Mouse (Mus musculus) small intestine, adult 2 months (tissue): ENCODE measurements around the gene Rsc1a1. TPM values are rescaled to one million over a fixed set of nuclear protein-coding genes. Genes with fewer than 3 reads are reported as not detected.

ENCODE experiments used
- H3K27ac ChIP-seq: fragments of 200-500 bp; 2 replicates; pipeline ENCODE4 v1.5.1; 2012; ENCODE audit warnings: low read depth, low read length, control low read depth, inconsistent platforms; ENCODE audit not compliant: insufficient read depth
- H3K27me3 ChIP-seq: fragments of 200-500 bp; 2 replicates; pipeline ENCODE4 v1.6.1; 2012; ENCODE audit warnings: mild to moderate bottlenecking, moderate library complexity, low read length, inconsistent platforms; ENCODE audit not compliant: control insufficient read depth, insufficient read depth
- H3K36me3 ChIP-seq: fragments of 200-500 bp; 2 replicates; pipeline ENCODE4 v1.6.1; 2012; ENCODE audit warnings: mild to moderate bottlenecking, low read length, control low read depth, inconsistent platforms; ENCODE audit not compliant: control insufficient read depth, insufficient read depth
- H3K4me1 ChIP-seq: fragments of 200-500 bp; 2 replicates; pipeline ENCODE4 v1.6.1; 2012; ENCODE audit warnings: low read length, inconsistent platforms, mixed read lengths; ENCODE audit not compliant: control insufficient read depth, insufficient read depth, insufficient read length
- H3K4me3 ChIP-seq: fragments of 200-500 bp; 2 replicates; pipeline ENCODE4 v1.5.1; 2012; ENCODE audit warnings: low read depth, mild to moderate bottlenecking, control low read depth, inconsistent platforms, low read length, moderate library complexity
- CTCF ChIP-seq: fragments of 200-500 bp; IDR thresholded peaks from 2 replicates; pipeline ENCODE4 v1.5.1; 2012; ENCODE audit warnings: low read depth, mild to moderate bottlenecking, control low read depth, inconsistent platforms, low read length, moderate library complexity, mixed read lengths; ENCODE audit not compliant: insufficient replicate concordance, insufficient read length; ENCODE audit errors: extremely low read depth
- POLR2A ChIP-seq: fragments of 200-500 bp; IDR thresholded peaks from 2 replicates; pipeline ENCODE4 v1.6.1; 2012; ENCODE audit warnings: low read depth, mild to moderate bottlenecking, control low read depth, inconsistent platforms, low read length, moderate library complexity
- WGBS: fragments of 180-500 bp; shearing (Covaris S2); methylation state at CpG from one replicate; pipeline ENCODE4 v1.1.7; 2018; 5-methylcytosine and 5-hydroxymethylcytosine counted together
- polyA plus RNA-seq: library from polyadenylated mRNA; depleted of rRNA; stranded (reverse); fragments of >200 nt; gene quantifications from 2 replicates; pipeline ENCODE4 v1.2.3, GENCODE M21; 2012; rRNA removed

Rsc1a1 gene
- 9.8 and 16.5 TPM in 2 replicates for polyA plus RNA-seq

DNA sequence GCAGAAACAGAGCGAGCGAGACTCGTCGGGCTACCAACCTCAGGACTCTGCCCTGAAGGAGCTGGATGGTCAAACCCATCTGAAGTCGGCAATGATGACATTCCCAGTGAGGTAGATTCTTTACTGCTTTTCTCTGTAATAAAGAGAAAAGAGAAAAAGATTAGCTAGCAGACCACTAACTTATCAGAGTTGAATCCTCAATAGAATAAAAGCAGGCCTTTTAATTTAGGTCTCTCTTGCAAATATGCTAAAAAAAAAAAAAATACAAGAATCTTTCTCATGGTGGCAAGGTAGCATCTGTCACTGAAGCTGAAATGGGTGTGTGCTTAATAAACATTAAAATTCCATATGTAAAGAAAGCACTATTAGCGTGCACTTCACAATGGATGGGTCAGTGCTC lies at the start of gene Rsc1a1:
Rsc1a1 (minus strand) TSS at position 101 of the 400 bp plus-strand sequence.
- no peak within 1 kb of the TSS for H3K4me3 ChIP-seq
- H3K36me3 ChIP-seq = peaks cover 68% of the 10 kb centered on the region
- WGBS = 96% methylated on average over 6 of the region's 6 CpGs
- no peaks in the 10 kb centered on the region for H3K4me1 ChIP-seq
- no peaks in the 10 kb centered on the region for H3K27me3 ChIP-seq
- TF ChIP-seq CTCF (no peak), POLR2A (no peak)
- H3K27ac ChIP-seq = no peak within 1 kb of the TSS

DNA sequence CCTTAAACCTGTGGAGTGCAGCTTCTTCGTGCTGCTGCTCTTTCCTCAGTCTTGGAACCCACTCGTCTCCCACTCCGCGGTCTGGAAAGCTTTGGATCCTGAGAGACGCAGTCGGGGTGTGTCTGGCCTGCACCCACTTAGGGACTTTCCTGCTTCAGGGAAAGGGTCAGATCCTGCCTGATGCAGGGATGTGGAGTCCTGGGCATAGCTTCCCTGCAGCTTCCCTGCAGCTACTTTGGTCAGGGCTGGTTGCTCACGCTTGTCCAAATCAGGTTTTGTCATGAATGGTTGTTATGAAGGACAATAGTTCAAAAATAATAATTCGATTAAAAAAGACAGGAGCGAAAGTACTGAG lies 49.8 kb upstream of the Rsc1a1 start:
- Histone ChIP-seq H3K27ac (peak overlapping the region; percentile 7; the same call in 1 of the 2 replicates), H3K36me3 (no peaks in the 10 kb centered on the region), H3K27me3 (no peaks in the 10 kb centered on the region), H3K4me1 (peaks cover 24% of the 10 kb centered on the region), H3K4me3 (peak overlapping the region; percentile 43)
- WGBS = 30% methylated on average over 9 of the region's 9 CpGs
- TF ChIP-seq POLR2A (no peak), CTCF (no peak)

- Histone ChIP-seq H3K27ac (peak overlapping the region; percentile 44), H3K4me3 (peak overlapping the region; percentile 43), H3K27me3 (no peaks in the 10 kb centered on the region), H3K4me1 (peaks cover 25% of the 10 kb centered on the region), H3K36me3 (no peaks in the 10 kb centered on the region)
- no peak for TF ChIP-seq CTCF
- peak; percentile 64; the same call in 1 of the 2 replicates for TF ChIP-seq POLR2A
- WGBS = 9% methylated on average over 24 of the region's 24 CpGs
Observed at GRCm38 (mm10) chr4:141734446-141735205, 49.2 kb upstream of the Rsc1a1 start.

- Histone ChIP-seq H3K27me3 (no peaks in the 10 kb centered on the region), H3K27ac (peak overlapping the region; percentile 83), H3K4me1 (peaks cover 42% of the 10 kb centered on the region), H3K36me3 (no peaks in the 10 kb centered on the region), H3K4me3 (no peak overlapping the region)
- TF ChIP-seq CTCF (no peak), POLR2A (no peak)
- 29% methylated on average over 5 of the region's 5 CpGs for WGBS
Observed at GRCm38 (mm10) chr4:141731766-141732165, 46.4 kb upstream of the Rsc1a1 start.

DNA sequence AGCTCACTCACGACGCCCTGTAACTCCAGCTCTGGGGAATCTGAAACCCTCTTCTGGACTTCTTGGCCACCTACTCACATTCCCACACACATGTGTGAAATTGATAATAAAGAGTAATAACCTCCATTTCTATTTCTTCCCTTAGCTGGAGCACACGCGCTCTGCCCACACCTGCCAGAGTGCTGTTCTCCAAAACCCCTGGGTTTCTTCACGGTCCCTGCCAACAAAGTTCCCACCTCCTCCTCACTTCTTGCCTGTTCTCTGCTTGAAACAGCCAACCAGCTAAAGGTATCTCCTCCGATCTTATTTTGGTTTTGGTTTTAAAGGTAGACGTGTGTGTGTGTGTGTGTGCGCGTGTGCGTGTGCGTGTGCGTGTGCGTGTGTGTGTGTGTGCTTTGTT lies 45.0 kb upstream of the Rsc1a1 start:
- TF ChIP-seq CTCF (no peak), POLR2A (no peak)
- Histone ChIP-seq H3K36me3 (no peaks in the 10 kb centered on the region), H3K4me1 (peaks cover 47% of the 10 kb centered on the region), H3K27me3 (no peaks in the 10 kb centered on the region), H3K27ac (peak overlapping the region; percentile 96), H3K4me3 (no peak overlapping the region)
- WGBS = 84% methylated on average over 13 of the region's 13 CpGs

DNA sequence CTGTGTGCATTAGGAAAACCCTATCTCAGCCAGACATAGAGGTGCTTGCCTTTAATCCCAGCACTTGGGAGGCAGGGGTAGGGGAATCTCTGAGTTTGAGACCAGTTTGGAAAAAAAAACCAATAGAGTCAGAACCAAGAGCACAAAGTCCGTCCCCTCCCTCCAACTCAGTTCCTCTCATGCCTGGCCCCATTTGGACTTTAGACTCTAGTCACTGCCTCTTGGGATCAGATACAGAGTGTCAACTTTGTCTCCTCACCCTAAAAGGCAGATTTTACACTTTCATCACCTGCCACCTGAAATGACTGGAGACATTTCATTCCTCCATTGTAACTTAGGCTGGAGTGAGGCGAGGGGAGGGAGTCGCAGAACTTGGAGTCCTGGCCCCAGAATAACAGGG lies 43.9 kb upstream of the Rsc1a1 start:
- Histone ChIP-seq H3K36me3 (no peaks in the 10 kb centered on the region), H3K27ac (peak overlapping the region; percentile 96), H3K4me1 (peaks cover 49% of the 10 kb centered on the region), H3K27me3 (no peaks in the 10 kb centered on the region), H3K4me3 (no peak overlapping the region)
- WGBS = 31% methylated on average over 3 of the region's 3 CpGs
- no peak for TF ChIP-seq POLR2A

DNA sequence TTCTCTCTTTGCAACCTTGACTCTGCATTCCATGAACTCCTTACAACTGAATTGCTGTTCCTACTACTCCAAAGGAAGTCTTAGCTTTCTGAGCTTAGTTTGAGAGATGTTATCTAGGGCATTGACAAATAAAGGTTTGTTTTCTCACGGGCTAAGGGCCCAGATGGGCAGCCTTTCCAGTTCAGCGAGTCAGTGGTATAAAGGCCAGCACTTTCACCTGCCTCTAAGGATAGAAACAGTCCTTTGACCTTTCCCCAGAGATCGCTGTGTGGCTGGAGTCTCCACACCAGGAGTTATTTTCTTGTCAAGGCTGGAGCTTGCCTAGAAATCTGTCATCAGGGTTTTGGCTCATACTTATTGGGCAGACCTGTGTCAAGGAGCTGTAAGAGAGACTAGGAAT lies 40.3 kb upstream of the Rsc1a1 start:
- TF ChIP-seq POLR2A = no peak
- no peak for TF ChIP-seq CTCF

More for the DNA sequence above, 40.3 kb upstream of the Rsc1a1 start:
- Histone ChIP-seq H3K4me1 (peaks cover 45% of the 10 kb centered on the region), H3K4me3 (no peak overlapping the region), H3K27me3 (no peaks in the 10 kb centered on the region), H3K36me3 (no peaks in the 10 kb centered on the region), H3K27ac (peak overlapping the region; percentile 92)
- WGBS = 18% methylated on average over 3 of the region's 3 CpGs
